Mouse (Mus musculus): ENCODE data around the gene Pde8b. TPM values are rescaled to one million over a fixed set of nuclear protein-coding genes. Genes with fewer than 3 reads are reported as not detected.

The Pde8b gene
- total RNA-seq (2015) (2.0 and 2.4 TPM in 2 replicates), total RNA-seq (2017) (2.2 and 3.2 TPM in 2 replicates)

DNA sequence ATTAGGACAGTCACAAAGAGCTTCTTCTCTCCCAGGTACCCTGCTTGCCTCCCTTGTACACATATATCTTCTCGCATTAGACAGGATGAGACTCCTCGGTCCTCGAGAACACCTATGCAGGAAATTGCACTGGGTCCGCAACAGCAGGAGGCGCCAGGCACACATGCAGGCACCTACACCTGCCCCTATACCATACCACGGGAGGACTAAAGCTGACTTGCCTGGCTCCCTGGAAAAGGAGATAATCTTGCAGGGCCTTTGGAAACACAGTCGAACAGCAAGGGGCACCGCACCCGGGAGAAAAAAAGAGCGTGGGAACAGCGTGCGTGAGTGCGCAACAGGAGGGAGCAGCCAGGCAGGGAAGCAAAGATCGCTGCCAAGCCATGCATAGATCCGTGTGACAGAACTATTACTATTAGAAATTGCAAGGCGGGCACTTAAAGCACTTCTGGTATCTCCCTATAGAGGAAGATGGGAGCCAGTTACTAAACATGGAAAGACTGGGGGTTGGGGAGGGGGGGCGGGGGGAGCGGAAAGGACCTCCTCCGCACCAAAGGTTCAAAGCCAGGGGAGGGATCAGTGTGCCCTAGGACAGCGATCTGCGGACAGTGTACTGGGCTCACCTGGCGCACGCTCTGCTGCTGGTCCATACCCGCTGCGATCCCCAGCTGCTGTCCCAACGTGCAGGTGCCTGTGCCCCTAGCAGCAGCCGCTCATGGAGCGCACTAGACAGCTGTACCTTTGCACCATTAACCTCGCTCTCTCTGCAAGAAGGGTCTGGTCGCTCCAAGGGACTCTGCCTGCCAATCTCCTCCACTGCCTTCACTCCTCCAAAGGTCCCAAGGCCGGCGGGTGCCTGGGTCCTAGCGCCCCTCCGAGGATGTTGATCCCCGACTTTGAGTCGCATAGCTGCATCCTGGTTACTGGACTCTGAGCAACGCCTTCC lies at the start of gene Pde8b:
Pde8b (minus strand) TSS at position 826 of the 946 bp plus-strand sequence.
- no peak for ATAC-seq (ENCODE audit: poor library complexity, severe bottlenecking)

- ATAC-seq (ENCODE audit: poor library complexity, severe bottlenecking): no peak
Observed at GRCm38 (mm10) chr13:95291983-95292382, 41.8 kb upstream of the Pde8b start.

DNA sequence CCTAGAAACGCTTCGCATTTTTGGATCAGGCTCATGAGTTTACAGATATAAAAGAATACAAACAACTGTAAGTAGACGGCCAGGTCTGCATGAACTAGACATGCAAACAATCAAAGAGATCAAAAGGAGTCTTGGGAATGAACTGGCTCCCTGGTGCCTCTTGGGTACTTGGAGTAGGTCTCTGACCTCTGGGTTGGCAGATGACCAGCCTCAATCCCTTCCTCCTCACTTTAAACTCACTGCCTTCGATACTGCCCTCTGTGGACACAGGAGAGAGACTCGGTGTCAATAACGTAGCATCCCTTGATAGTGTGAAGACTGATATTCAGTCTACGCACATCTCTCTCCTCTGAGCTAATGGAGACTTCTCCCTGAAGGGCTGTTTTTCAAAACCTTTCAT lies 37.9 kb upstream of the Pde8b start:
- ATAC-seq (ENCODE audit: poor library complexity, severe bottlenecking): no peak

GRCm38 (mm10) chr13:95286989-95287388 lies 36.9 kb upstream of the Pde8b start:
- ATAC-seq (ENCODE audit: poor library complexity, severe bottlenecking): no peak

GRCm38 (mm10) chr13:95281740-95282673 lies 31.9 kb upstream of the Pde8b start:
- ATAC-seq (ENCODE audit: poor library complexity, severe bottlenecking): no peak

DNA sequence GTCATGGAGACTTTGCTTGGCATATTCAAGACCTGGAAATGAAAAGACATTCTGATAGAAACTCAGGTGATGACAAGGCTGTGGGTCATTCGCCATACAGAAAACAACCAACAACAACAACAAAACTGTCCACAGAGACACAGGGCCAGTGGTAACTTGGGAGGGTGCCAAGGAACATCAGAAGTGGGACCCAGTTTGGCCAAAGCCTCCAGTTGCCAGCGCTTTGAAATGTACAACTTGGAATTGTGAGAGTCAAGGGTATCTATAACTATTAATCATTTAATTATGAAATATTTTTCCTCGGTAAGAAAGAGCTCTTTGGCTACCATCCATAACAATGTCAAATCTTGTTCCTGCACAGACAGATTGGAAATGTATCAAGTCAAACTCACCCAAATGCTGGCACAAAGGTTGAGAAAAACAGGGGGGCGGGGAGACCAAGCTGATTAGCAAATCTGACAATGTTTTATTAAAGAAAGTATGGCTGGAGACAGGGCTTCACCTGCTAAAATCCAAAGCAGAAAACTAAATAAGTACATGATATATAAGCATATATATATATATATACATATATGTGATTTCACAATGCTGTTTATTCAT lies 28.4 kb upstream of the Pde8b start:
- no peak for ATAC-seq (ENCODE audit: poor library complexity, severe bottlenecking)

DNA sequence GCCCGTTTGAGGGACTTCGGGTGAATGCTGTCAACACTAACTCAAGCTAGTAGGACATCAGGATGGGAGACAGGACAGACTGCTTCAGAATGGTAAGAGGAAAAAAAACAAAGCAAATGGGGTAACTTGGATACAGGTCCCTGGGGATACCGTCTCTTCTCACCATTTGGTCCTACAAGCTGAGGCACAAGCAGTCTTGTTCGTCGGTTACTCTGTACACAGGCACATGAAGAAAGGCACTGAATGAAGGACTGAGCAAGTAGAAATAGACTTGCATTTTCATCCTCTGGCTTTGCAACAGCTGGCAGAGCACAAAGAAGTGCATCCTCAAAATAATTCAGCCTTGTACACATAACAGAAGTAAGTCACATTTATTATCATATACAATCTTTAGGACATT lies 14.6 kb upstream of the Pde8b start:
- no peak for ATAC-seq (ENCODE audit: poor library complexity, severe bottlenecking)

DNA sequence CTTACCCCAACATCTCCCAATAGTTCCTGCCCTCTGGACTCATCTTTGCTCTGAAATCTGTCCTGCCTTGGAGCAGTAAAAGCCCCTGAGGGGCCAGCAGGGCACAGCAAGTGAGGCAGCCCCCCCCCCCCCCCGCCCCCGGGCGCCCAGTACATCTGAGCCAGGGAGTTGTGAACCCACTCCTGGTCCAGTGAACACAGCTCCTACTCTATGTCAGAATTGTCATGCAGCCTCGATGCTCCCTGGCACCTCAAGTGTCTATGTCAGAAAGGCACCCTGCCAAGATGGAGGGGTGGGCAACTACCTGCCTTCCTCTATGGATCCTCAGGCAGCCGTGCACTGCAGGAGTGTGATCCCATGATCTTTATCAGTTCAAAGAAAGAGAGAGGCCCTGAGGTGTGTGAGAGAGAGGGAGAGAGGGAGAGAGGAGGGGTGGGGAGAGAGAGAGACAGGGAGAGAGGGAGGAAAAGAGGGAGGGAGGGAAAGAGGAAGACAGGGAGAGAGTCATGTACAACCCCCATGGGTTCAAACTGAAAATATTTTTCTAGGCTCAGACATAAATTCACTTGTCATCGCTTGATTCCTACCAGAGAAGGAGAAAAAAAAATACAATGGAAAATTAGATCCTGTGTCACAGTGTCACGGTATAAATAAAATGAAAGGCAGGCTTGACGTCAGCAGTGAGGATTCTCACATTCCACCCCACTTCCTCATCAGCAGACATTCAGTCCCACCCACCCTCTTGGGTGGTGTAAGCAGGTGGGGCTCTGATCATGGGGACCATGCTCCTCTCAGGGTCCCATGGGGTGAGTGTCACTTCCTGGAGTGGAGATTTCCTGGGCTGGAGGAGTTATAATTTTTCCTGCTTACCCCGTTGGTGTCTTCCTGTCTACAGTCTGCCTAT lies 11.0 kb upstream of the Pde8b start:
- no peak for ATAC-seq (ENCODE audit: poor library complexity, severe bottlenecking)

GRCm38 (mm10) chr13:95260391-95260790 lies 10.3 kb upstream of the Pde8b start:
- no peak for ATAC-seq (ENCODE audit: poor library complexity, severe bottlenecking)

GRCm38 (mm10) chr13:95257083-95257482 lies 6.9 kb upstream of the Pde8b start:
- no peak for ATAC-seq (ENCODE audit: poor library complexity, severe bottlenecking)

- ATAC-seq (ENCODE audit: poor library complexity, severe bottlenecking): no peak
Observed at GRCm38 (mm10) chr13:95255083-95255482, 4.9 kb upstream of the Pde8b start.

GRCm38 (mm10) chr13:95243026-95243425 lies 7.1 kb downstream of the Pde8b start:
- ATAC-seq (ENCODE audit: poor library complexity, severe bottlenecking): no peak

GRCm38 (mm10) chr13:95237488-95237887 lies 12.6 kb downstream of the Pde8b start:
- no peak for ATAC-seq (ENCODE audit: poor library complexity, severe bottlenecking)

GRCm38 (mm10) chr13:95235261-95235660 lies 14.9 kb downstream of the Pde8b start:
- no peak for ATAC-seq (ENCODE audit: poor library complexity, severe bottlenecking)

DNA sequence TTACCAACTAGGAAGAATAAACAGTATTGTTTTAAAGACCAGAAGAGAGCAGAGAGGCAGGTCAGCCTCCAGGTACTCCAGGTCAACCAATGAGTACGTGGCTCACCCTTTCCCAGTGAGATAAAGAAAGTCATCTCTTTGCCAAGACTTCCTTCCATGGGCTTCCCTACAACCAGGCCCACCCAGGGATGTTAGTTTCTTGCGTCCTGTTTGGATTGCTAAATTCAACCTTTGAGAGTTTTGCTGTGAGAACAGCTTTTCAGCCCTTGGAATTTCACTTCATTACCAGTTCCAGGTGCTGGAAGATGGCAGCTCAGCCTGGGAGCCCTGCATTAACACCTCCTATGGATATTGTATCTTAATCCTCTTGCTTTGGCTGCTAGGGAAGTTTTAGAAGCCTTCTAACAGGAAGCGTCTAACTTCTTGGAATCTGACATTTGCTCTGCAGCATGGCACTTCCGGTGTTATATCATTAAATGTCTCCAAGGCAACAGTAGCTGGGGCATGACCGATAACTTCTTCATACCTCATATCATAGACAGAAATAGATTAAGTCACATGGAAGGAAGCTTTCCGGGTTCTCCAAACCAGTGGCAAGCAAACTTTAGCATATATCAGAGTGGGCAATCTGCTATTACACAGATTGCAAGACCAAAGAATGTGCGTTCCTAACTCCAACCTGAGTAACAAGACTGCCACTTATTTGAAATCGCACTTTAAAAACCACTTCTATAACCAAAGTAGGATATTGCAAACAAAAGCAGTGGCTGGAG lies 18.6 kb downstream of the Pde8b start:
- no peak for ATAC-seq (ENCODE audit: poor library complexity, severe bottlenecking)

DNA sequence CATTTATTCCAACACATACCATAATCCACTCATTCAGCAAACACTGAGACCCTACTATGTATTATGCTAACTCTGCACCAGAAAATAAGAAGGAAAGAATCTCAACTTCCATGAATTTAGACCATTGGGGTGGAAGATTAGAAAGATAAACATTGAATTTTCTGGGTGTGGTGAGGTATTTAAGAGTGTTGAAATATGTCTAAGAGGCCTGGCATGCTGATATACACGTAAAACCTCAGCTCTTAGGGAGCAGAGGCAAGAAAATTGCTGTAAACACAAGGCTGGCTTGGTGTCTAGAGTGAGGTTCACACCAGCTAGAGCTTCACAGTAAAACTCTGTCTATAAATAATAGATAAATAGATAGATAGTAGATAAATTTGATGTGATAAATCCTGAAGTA lies 19.8 kb downstream of the Pde8b start:
- no peak for ATAC-seq (ENCODE audit: poor library complexity, severe bottlenecking)

- ATAC-seq (ENCODE audit: poor library complexity, severe bottlenecking): no peak
Observed at GRCm38 (mm10) chr13:95224491-95224890, 25.6 kb downstream of the Pde8b start.

- no peak for ATAC-seq (ENCODE audit: poor library complexity, severe bottlenecking)
Observed at GRCm38 (mm10) chr13:95223427-95223772, 26.7 kb downstream of the Pde8b start.
